Mouse (Mus musculus) heart, adult 2 months (tissue): ENCODE measurements around the gene Luc7l.

Experiments
- CTCF ChIP-seq: fragments of 200-600 bp; IDR thresholded peaks from 2 replicates; pipeline ENCODE4 v1.8.1; 2022; ENCODE audit warnings: antibody characterized with exemption, mild to moderate bottlenecking, moderate library complexity
- POLR2A ChIP-seq: fragments of 200-500 bp; IDR thresholded peaks from 2 replicates; pipeline ENCODE4 v1.6.1; 2011; ENCODE audit warnings: mild to moderate bottlenecking, low read depth, low read length, control low read depth; ENCODE audit not compliant: insufficient read depth

GRCm38 (mm10) chr17:26251886-26252538 is 684 bp upstream of the Luc7l start:
- no peak for TF ChIP-seq CTCF
- no peak for TF ChIP-seq POLR2A
